Mouse (Mus musculus): ENCODE data around the gene Cwc25.
"Not testable (repeated sequence)": the region's sequence is repeated elsewhere in the genome, so short reads cannot be mapped to it uniquely, and the experiment has no call there.

Gene Cwc25

GRCm38 (mm10) chr11:97775186-97775585 is 8.8 kb upstream of the Cwc25 start:
- no peak for DNase-seq (ENCODE audit: low spot score)

- DNase-seq (ENCODE audit: low spot score), result no peak
Observed at GRCm38 (mm10) chr11:97771410-97771809, 5.1 kb upstream of the Cwc25 start.

- DNase-seq (ENCODE audit: low spot score), result no peak
Observed at GRCm38 (mm10) chr11:97769704-97770103, 3.3 kb upstream of the Cwc25 start.

GRCm38 (mm10) chr11:97761638-97762037 is 4.7 kb downstream of the Cwc25 start:
- no peak for DNase-seq (ENCODE audit: low spot score)

GRCm38 (mm10) chr11:97758942-97759341 is 7.4 kb downstream of the Cwc25 start:
- no peak for DNase-seq (ENCODE audit: low spot score)

- no peak for DNase-seq (ENCODE audit: low spot score)
Observed at GRCm38 (mm10) chr11:97758125-97758524, 8.2 kb downstream of the Cwc25 start.

GRCm38 (mm10) chr11:97753277-97753676 is 13.1 kb downstream of the Cwc25 start:
- no peak for DNase-seq (ENCODE audit: low spot score)

- DNase-seq (ENCODE audit: low spot score), result no peak
Observed at GRCm38 (mm10) chr11:97748496-97748895, 17.9 kb downstream of the Cwc25 start.

- no peak for DNase-seq (ENCODE audit: low spot score)
Observed at GRCm38 (mm10) chr11:97747773-97748172, 18.6 kb downstream of the Cwc25 start.

- DNase-seq (ENCODE audit: low spot score), result no peak
Observed at GRCm38 (mm10) chr11:97745331-97745721, 21.0 kb downstream of the Cwc25 start.

- DNase-seq (ENCODE audit: low spot score), result peak; percentile 95
Observed at GRCm38 (mm10) chr11:97744718-97745330, 21.5 kb downstream of the Cwc25 start.

- no peak for DNase-seq (ENCODE audit: low spot score)
Observed at GRCm38 (mm10) chr11:97744063-97744717, 22.2 kb downstream of the Cwc25 start, which contains the start of gene Pip4k2b. Gene Pip4k2b, minus strand, starts transcription at chr11:97744704.

GRCm38 (mm10) chr11:97743423-97743822 is 22.9 kb downstream of the Cwc25 start:
- no peak for DNase-seq (ENCODE audit: low spot score)

- DNase-seq (ENCODE audit: low spot score), result no peak
Observed at GRCm38 (mm10) chr11:97742591-97742990, 23.8 kb downstream of the Cwc25 start.

GRCm38 (mm10) chr11:97742157-97742556 is 24.2 kb downstream of the Cwc25 start:
- DNase-seq (ENCODE audit: low spot score), result no peak

- DNase-seq (ENCODE audit: low spot score), result no peak
Observed at GRCm38 (mm10) chr11:97740190-97740589, 26.2 kb downstream of the Cwc25 start.

- no peak for DNase-seq (ENCODE audit: low spot score)
Observed at GRCm38 (mm10) chr11:97739155-97739554, 27.2 kb downstream of the Cwc25 start.

GRCm38 (mm10) chr11:97738703-97739102 is 27.7 kb downstream of the Cwc25 start:
- DNase-seq (ENCODE audit: low spot score), result no peak

- no peak for DNase-seq (ENCODE audit: low spot score)
Observed at GRCm38 (mm10) chr11:97737600-97737999, 28.8 kb downstream of the Cwc25 start.

GRCm38 (mm10) chr11:97736645-97737044 is 29.7 kb downstream of the Cwc25 start:
- DNase-seq (ENCODE audit: low spot score), result no peak

- DNase-seq (ENCODE audit: low spot score), result not testable (repeated sequence)
Observed at GRCm38 (mm10) chr11:97734810-97735209, 31.5 kb downstream of the Cwc25 start.

- DNase-seq (ENCODE audit: low spot score), result no peak
Observed at GRCm38 (mm10) chr11:97733689-97734088, 32.7 kb downstream of the Cwc25 start.

- no peak for DNase-seq (ENCODE audit: low spot score)
Observed at GRCm38 (mm10) chr11:97728730-97729129, 37.6 kb downstream of the Cwc25 start.

GRCm38 (mm10) chr11:97728311-97728710 is 38.0 kb downstream of the Cwc25 start:
- no peak for DNase-seq (ENCODE audit: low spot score)
